Mouse (Mus musculus): ENCODE data around the gene Akap11.

The Akap11 gene

GRCm38 (mm10) chr14:78448017-78448416 is 88.6 kb downstream of the Akap11 start:
- DNase-seq (ENCODE audit: low read depth, low spot score), result no peak
- Histone ChIP-seq H3K27me3 (ENCODE audit: control insufficient read depth, insufficient read depth, low read length, poor library complexity, severe bottlenecking) (no peaks in the 10 kb centered on the region), H3K36me3 (ENCODE audit: control insufficient read depth, insufficient read depth, low read length, poor library complexity, severe bottlenecking) (no peaks in the 10 kb centered on the region)

- DNase-seq (ENCODE audit: low read depth, low spot score), result no peak
- no peaks in the 10 kb centered on the region for H3K36me3 ChIP-seq (ENCODE audit: control insufficient read depth, insufficient read depth, low read length, poor library complexity, severe bottlenecking)
- H3K27me3 ChIP-seq (ENCODE audit: control insufficient read depth, insufficient read depth, low read length, poor library complexity, severe bottlenecking), result no peaks in the 10 kb centered on the region
Measured at GRCm38 (mm10) chr14:78447542-78447941, 89.1 kb downstream of the Akap11 start.

Measured in splenic B cell, adult 2 months (primary cell).